Mouse (Mus musculus) A20 (cell line): Measurements from ENCODE around the gene Atp5h.
"Not testable (repeated sequence)": the region's sequence is repeated elsewhere in the genome, so short reads cannot be mapped to it uniquely, and the experiment has no call there.

Experiments used
- DNase-seq: peaks from one replicate; pipeline ENCODE4 v3.0.0-alpha.2; 2011; ENCODE audit warnings: low read depth, low spot score

The Atp5h gene

GRCm38 (mm10) chr11:115419531-115420237 is at the start of gene Atp5h, which contains the start of gene Kctd2:
Atp5h (minus strand) TSS chr11:115419962.
Kctd2 (plus strand) TSS chr11:115420128.
- DNase-seq, result peak; percentile 97

- DNase-seq, result no peak
Measured at GRCm38 (mm10) chr11:115467217-115467618, 47.5 kb upstream of the Atp5h start.

GRCm38 (mm10) chr11:115464851-115465250 is 45.1 kb upstream of the Atp5h start:
- no peak for DNase-seq

GRCm38 (mm10) chr11:115463397-115463796 is 43.6 kb upstream of the Atp5h start:
- no peak for DNase-seq

GRCm38 (mm10) chr11:115462243-115462891 is 42.6 kb upstream of the Atp5h start, which contains the start of gene Slc16a5:
Slc16a5 (plus strand) TSS chr11:115462474.
- DNase-seq, result peak; percentile 53

- no peak for DNase-seq
Measured at GRCm38 (mm10) chr11:115461846-115462242, 42.1 kb upstream of the Atp5h start.

GRCm38 (mm10) chr11:115460976-115461375 is 41.2 kb upstream of the Atp5h start:
- DNase-seq, result no peak

- DNase-seq, result no peak
Measured at GRCm38 (mm10) chr11:115457405-115457804, 37.6 kb upstream of the Atp5h start.

GRCm38 (mm10) chr11:115456182-115456581 is 36.4 kb upstream of the Atp5h start:
- DNase-seq, result no peak

GRCm38 (mm10) chr11:115455619-115456018 is 35.9 kb upstream of the Atp5h start:
- no peak for DNase-seq

- not testable (repeated sequence) for DNase-seq
Measured at GRCm38 (mm10) chr11:115454822-115455221, 35.1 kb upstream of the Atp5h start.

- DNase-seq, result no peak
Measured at GRCm38 (mm10) chr11:115453306-115453705, 33.5 kb upstream of the Atp5h start.

GRCm38 (mm10) chr11:115452281-115452860 is 32.6 kb upstream of the Atp5h start:
- no peak for DNase-seq

- DNase-seq, result peak; percentile 20
Measured at GRCm38 (mm10) chr11:115451781-115452241, 32.0 kb upstream of the Atp5h start.

- no peak for DNase-seq
Measured at GRCm38 (mm10) chr11:115450176-115450575, 30.4 kb upstream of the Atp5h start.

- no peak for DNase-seq
Measured at GRCm38 (mm10) chr11:115448998-115449397, 29.2 kb upstream of the Atp5h start.

GRCm38 (mm10) chr11:115448075-115448474 is 28.3 kb upstream of the Atp5h start:
- no peak for DNase-seq

GRCm38 (mm10) chr11:115447321-115447885 is 27.6 kb upstream of the Atp5h start:
- DNase-seq, result no peak

GRCm38 (mm10) chr11:115446906-115447305 is 27.1 kb upstream of the Atp5h start:
- no peak for DNase-seq

GRCm38 (mm10) chr11:115441417-115441816 is 21.7 kb upstream of the Atp5h start:
- no peak for DNase-seq

- no peak for DNase-seq
Measured at GRCm38 (mm10) chr11:115439906-115440595, 20.3 kb upstream of the Atp5h start, which contains the start of gene Trim80. Trim80 (plus strand) TSS chr11:115440545.
